Mouse (Mus musculus) kidney, embryonic 15.5 days (tissue): Measurements from ENCODE around the gene Gm48551. TPM values are rescaled to one million over a fixed set of nuclear protein-coding genes. Genes with fewer than 3 reads are reported as not detected.
A peak's percentile ranks its signal among the peaks of the same experiment; 100 is the strongest.

ENCODE experiments used
- ATAC-seq: fragments of 200-750 bp; cut with Nextera tagmentation; replicated peaks from 2 replicates; pipeline ENCODE4 v1.8.0; 2017; ENCODE audit warnings: moderate TSS enrichment; ENCODE audit not compliant: low FRiP score
- H3K27ac ChIP-seq: fragments of 300-500 bp; sonication (generic); 2 replicates; pipeline ENCODE4 v1.5.1; 2015; ENCODE audit warnings: mild to moderate bottlenecking, inconsistent platforms
- H3K27me3 ChIP-seq: fragments of 300-500 bp; sonication (generic); 2 replicates; pipeline ENCODE4 v1.6.1; 2015; ENCODE audit warnings: inconsistent platforms
- H3K36me3 ChIP-seq: fragments of 300-500 bp; sonication (generic); 2 replicates; pipeline ENCODE4 v1.6.1; 2015; ENCODE audit warnings: inconsistent platforms
- H3K4me1 ChIP-seq: fragments of 300-500 bp; sonication (generic); 2 replicates; pipeline ENCODE4 v1.6.1; 2015; ENCODE audit warnings: inconsistent platforms
- H3K4me2 ChIP-seq: fragments of 300-500 bp; sonication (generic); 2 replicates; pipeline ENCODE4 v1.6.1; 2015; ENCODE audit warnings: moderate library complexity, mild to moderate bottlenecking, inconsistent platforms
- H3K4me3 ChIP-seq: fragments of 300-500 bp; sonication (generic); replicated peaks from 2 replicates; pipeline ENCODE4 v1.5.1; 2015; ENCODE audit warnings: mild to moderate bottlenecking, inconsistent platforms
- H3K9ac ChIP-seq: fragments of 300-500 bp; sonication (generic); 2 replicates; pipeline ENCODE4 v1.6.1; 2015; ENCODE audit warnings: mild to moderate bottlenecking, inconsistent platforms
- H3K9me3 ChIP-seq: fragments of 300-500 bp; sonication (generic); replicated peaks from 2 replicates; pipeline ENCODE4 v1.6.1; 2016; ENCODE audit warnings: inconsistent platforms
- WGBS: fragments of 180-500 bp; shearing (Covaris S2); methylation state at CpG from one replicate; pipeline ENCODE4 v1.1.7; 2015; ENCODE audit warnings: mixed read lengths; 5-methylcytosine and 5-hydroxymethylcytosine counted together
- polyA plus RNA-seq: library from polyadenylated mRNA; unstranded; fragments of >200 nt; fragmentation: Nextera tagmentation; extraction: Ambion mirVana; gene quantifications from 2 replicates; pipeline ENCODE4 v1.2.1, GENCODE M21; 2015

The Gm48551 gene
- polyA plus RNA-seq, 1 experiment from 2014 or later = 4.1 TPM

DNA sequence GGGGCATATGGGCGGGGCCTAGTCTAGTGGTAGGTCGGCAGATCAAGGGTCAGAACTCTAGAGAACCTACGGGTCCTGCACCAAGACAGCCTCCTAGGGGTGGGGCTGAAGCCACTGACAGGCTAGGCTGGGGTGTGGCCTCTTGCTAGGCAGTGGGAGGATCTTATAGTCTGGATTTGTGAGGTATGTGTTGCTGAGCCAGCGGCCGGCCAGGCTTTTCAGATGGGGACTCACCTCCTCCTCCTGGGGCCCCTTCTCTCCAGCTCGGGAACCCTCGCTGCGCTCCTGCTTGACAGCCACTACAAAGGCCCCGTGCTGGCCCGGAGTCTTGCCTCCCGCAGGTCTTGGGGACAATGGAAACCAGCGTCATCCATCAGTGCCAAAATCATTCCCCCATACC lies 35.1 kb upstream of the Gm48551 start:
- 3% methylated on average over 12 of the region's 12 CpGs for WGBS
- no peak for ATAC-seq
- peaks cover 11% of the 10 kb centered on the region for H3K27me3 ChIP-seq
- peak overlapping the region; percentile 60 for H3K27ac ChIP-seq
- H3K4me3 ChIP-seq = peak overlapping the region; percentile 84
- H3K4me1 ChIP-seq = peaks cover 41% of the 10 kb centered on the region
- H3K4me2 ChIP-seq = peak overlapping the region; percentile 90
- peaks cover 24% of the 10 kb centered on the region for H3K36me3 ChIP-seq
- peak overlapping the region; percentile 80 for H3K9ac ChIP-seq
- no peaks in the 10 kb centered on the region for H3K9me3 ChIP-seq

DNA sequence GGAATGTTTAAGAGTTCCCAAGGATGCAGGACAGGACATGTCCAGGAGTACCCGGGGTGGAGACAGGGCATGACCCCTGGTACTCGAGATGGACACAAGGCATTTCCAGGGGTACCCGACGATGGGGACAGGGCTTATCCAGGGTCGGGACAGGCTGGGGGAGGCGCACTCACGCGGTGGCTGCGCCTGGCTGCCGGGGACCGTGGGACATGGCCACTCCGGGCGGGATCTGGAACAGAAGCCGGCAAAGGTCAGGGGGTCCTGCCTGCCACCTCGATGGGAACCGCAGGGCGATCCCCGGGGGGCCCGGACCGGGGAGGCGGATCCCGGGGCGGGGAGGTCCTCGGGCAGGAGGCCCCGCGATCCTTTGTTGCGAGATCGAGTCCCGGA lies 34.3 kb upstream of the Gm48551 start:
- H3K4me3 ChIP-seq = peak overlapping the region; percentile 84
- H3K27ac ChIP-seq = peak overlapping the region; percentile 81
- peaks cover 41% of the 10 kb centered on the region for H3K4me1 ChIP-seq
- H3K36me3 ChIP-seq = peaks cover 24% of the 10 kb centered on the region
- peak overlapping the region; percentile 90 for H3K4me2 ChIP-seq
- H3K27me3 ChIP-seq = peaks cover 3% of the 10 kb centered on the region; the same call in 1 of the 2 replicates
- under 1% methylated on average over 29 of the region's 29 CpGs for WGBS
- peak overlapping the region; percentile 80 for H3K9ac ChIP-seq
- ATAC-seq = peak; percentile 31
- no peaks in the 10 kb centered on the region for H3K9me3 ChIP-seq

DNA sequence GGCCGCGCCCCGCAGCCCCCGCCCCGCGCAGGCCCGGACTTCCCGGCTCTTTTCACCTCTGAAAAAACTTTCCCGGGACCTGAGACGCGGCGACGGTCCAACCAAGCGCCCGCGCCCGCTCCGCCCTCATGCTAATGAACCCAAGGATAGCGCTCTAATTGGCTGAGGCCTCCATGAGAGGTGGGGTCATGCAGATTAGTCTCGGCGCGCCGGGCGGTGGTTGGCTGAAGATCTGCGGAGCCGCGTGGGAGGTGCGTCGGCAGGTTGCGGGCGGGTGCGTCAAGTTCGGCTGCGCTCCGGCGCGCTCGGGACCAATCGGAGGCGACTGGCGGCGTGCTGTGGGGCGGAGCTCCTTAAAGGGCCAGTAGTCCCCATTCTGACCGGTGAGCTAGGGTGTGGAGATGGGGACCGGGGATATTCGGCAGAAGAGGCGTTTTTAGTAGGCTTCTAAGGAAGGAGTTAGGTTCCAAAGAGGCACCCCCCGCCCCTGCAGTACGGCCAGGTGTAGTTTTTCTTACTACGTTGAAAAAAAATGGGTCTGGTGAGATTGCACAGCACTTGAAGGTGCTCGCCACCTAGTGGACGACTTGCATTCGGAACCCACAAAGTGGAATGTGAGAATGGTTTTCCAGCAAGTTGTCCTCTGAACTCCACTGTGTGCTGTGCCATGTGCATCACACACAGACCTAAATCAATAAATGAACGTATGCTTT lies 33.8 kb upstream of the Gm48551 start, which contains the start of gene Hmg20b:
TSS of gene Hmg20b (minus strand) at position 130 of the 713 bp plus-strand sequence.
- whole genome bisulfite sequencing = under 1% methylated on average over 54 of the region's 54 CpGs
- Histone ChIP-seq H3K4me3 (peak within 1 kb of the TSS; percentile 84), H3K36me3 (peaks cover 22% of the 10 kb centered on the region), H3K4me2 (peak within 1 kb of the TSS; percentile 90), H3K27me3 (no peaks in the 10 kb centered on the region), H3K27ac (peak within 1 kb of the TSS; percentile 81), H3K9me3 (no peaks in the 10 kb centered on the region), H3K9ac (peak within 1 kb of the TSS; percentile 80), H3K4me1 (peaks cover 41% of the 10 kb centered on the region)
- peak; percentile 93 for ATAC-seq

DNA sequence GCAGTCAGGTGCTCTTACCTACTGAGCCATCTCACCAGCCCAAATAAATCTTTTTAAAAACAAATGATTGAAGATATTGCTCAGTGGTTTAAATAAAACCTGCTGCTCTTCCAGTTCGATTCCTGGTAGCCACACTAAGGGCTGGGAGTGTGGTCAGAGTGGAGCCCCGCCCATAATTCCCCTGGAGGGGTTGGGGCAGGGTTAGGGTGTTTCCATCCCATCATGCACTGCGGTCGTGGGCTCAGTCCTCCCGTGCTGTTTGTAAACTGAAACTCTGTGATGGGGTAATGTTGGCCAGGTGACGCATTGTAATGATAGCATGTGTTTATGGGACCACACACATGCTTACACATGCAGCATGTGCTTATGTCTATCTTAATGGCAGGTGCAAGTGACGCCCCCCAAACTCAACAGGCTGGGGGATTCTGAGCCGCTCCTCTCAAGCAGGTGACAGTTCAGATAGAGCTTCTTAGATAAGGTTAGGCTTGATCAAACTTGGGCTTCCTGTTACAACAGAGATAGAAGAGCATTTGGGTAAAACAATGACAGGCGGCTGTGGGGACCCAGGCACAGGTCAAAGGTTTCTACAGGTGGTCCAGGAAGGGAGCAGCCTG lies 32.5 kb upstream of the Gm48551 start:
- Histone ChIP-seq H3K9me3 (no peaks in the 10 kb centered on the region), H3K36me3 (peaks cover 17% of the 10 kb centered on the region), H3K4me2 (no peak overlapping the region), H3K4me1 (peaks cover 38% of the 10 kb centered on the region), H3K4me3 (no peak overlapping the region), H3K27me3 (no peaks in the 10 kb centered on the region), H3K27ac (no peak overlapping the region), H3K9ac (no peak overlapping the region)
- WGBS = 28% methylated on average over 9 of the region's 9 CpGs
- no peak for ATAC-seq

DNA sequence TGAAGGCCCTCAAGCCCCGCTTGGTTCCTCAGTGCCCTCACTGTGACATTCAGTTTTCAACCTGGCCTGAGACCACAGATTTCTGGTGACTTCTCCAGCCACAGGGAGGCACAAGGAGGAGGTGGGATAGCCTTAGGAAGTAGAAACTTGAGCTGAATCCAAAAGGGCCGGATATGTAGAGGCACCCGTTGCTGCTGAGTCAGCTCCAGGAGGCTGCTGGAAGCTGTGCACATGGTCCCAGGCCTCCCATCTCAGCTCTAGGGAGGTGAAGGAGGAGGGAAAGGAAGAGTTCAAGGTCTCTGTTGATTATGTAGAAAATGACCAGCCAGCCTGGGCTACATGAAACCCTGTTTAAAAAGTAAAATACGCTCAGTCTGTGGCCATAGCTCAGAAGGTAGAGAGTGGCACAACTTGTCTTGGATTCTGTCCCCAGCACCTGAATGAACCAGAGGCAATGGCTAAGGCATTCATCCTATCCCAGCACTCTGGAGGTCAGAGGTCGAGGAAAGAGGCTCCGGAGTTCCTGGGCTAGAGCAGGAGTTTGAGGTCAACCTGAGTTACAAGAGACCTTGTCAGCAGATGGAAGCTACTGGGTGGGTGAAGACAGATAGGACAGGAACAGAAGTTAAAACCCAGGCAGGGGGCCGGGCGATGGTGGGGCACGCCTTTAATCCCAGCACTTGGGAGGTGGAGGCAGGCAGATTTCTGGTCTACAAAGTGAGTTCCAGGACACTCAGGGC lies 29.4 kb upstream of the Gm48551 start:
- Histone ChIP-seq H3K27ac (no peak overlapping the region), H3K4me1 (peaks cover 39% of the 10 kb centered on the region), H3K36me3 (no peaks in the 10 kb centered on the region), H3K9me3 (no peaks in the 10 kb centered on the region), H3K27me3 (no peaks in the 10 kb centered on the region), H3K9ac (no peak overlapping the region), H3K4me2 (no peak overlapping the region), H3K4me3 (no peak overlapping the region)
- ATAC-seq = no peak
- 67% methylated on average over 9 of the region's 9 CpGs for WGBS

DNA sequence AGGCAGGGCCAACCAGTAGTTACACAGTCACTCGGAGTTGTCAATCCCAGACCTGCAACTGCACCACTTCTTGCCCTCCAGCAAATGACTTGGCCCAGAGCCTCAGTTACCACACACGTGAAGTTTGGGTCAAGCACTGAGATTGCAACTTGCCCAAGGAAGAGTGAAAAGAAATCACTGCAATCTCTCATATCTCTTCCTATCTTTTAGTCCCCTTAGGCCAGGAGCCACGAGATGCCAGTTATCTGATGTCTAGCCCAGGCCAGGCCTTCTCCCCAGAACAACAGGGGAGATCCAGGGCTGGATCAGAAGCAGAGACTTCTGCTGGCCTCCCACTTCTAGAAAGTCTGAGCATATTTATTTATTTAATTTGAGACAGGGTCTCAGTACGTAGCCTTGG lies 28.7 kb upstream of the Gm48551 start:
- ATAC-seq = no peak
- Histone ChIP-seq H3K4me2 (no peak overlapping the region), H3K9me3 (no peaks in the 10 kb centered on the region), H3K4me1 (peaks cover 44% of the 10 kb centered on the region), H3K36me3 (no peaks in the 10 kb centered on the region), H3K4me3 (no peak overlapping the region), H3K9ac (no peak overlapping the region), H3K27me3 (no peaks in the 10 kb centered on the region), H3K27ac (no peak overlapping the region)
- WGBS = 71% methylated on average over 4 of the region's 4 CpGs

DNA sequence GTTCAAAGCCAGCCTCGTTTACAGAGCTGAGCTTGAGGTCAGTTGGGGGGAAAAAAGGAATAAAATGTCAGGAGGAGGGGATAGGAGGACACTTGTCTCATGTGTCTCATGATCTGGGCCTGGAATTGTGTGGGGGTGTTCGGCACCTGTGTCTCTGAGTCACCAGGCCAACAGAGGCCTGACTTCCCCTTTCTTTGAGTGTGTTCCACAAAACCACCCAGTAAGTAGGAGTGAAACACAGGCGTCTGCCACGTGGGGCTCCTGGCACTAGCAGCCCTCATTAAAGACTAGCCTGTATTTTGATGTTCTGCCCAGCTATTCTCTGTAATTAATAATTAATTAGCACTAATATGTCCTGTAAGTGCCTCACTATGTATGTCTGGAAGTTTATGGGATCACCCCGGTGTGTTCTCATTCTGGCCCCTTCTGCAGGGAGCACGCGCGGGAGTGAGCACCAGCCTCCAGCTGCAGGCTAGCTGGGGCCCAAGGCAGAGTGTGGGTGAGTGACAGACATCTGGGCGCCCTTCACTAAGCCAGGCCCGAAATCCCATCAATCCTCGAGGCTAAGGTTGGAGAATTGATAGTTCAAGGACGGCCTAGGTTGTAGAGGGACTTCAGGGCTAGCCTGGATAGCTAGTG lies 27.8 kb upstream of the Gm48551 start:
- Histone ChIP-seq H3K36me3 (0 out of 2 replicates have a peak, but pooled peaks cover 4% of the 10 kb centered on the region), H3K27ac (peak overlapping the region; percentile 14; the same call in 1 of the 2 replicates), H3K9ac (no peak overlapping the region), H3K4me2 (peak overlapping the region; percentile 99), H3K4me1 (peaks cover 46% of the 10 kb centered on the region), H3K27me3 (no peaks in the 10 kb centered on the region), H3K4me3 (peak overlapping the region; percentile 86), H3K9me3 (no peaks in the 10 kb centered on the region)
- ATAC-seq = no peak
- 49% methylated on average over 12 of the region's 12 CpGs for WGBS

DNA sequence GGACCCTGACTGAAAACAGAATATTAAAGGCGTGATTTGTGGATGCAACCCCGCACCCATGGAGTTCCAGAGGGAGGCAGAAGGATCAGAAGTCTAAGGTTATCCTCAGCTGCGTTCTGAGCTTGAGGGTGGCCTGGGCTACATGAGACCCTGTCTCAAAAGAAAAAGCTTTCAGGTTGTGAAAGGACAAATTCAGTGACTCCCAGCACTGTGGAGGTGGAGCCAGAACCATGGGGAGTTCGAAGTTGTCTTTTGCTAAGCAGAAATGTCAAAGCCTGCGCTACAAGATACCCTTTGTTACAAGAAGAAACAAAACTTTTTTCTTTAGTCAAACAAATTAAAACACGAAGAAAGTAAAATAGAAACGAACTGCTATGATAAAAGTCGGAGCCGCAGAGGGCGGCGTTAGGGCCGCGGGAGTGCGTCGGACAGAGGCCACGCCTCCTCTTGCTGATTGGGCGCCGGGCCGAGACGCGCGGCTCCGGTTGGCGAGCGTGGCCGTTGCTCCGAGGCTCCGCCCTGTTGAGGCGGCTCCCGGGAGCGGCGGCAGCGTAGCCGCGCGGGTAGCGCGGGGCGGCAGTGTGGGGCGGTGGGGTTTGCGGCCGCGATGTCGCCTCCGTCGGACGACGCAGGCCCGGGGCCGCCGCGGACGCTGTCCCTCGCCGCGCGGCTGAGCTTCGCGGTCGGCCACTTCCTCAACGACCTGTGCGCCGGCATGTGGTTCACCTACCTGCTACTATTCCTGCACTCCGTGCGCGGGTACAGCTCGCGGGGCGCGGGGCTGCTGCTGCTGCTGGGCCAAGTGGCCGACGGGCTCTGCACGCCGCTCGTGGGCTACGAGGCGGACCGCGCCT lies 27.0 kb upstream of the Gm48551 start, which contains the start of gene Mfsd12:
TSS of gene Mfsd12 (plus strand) at position 501 of the 854 bp plus-strand sequence.
- Histone ChIP-seq H3K27me3 (no peaks in the 10 kb centered on the region), H3K27ac (peak within 1 kb of the TSS; percentile 43; the same call in 1 of the 2 replicates), H3K9me3 (no peaks in the 10 kb centered on the region), H3K4me3 (peak within 1 kb of the TSS; percentile 86), H3K4me1 (peaks cover 51% of the 10 kb centered on the region), H3K36me3 (0 out of 2 replicates have a peak, but pooled peaks cover 10% of the 10 kb centered on the region), H3K4me2 (peak within 1 kb of the TSS; percentile 99), H3K9ac (peak within 1 kb of the TSS; percentile 81)
- peak; percentile 87 for ATAC-seq
- WGBS = 2% methylated on average over 79 of the region's 79 CpGs

DNA sequence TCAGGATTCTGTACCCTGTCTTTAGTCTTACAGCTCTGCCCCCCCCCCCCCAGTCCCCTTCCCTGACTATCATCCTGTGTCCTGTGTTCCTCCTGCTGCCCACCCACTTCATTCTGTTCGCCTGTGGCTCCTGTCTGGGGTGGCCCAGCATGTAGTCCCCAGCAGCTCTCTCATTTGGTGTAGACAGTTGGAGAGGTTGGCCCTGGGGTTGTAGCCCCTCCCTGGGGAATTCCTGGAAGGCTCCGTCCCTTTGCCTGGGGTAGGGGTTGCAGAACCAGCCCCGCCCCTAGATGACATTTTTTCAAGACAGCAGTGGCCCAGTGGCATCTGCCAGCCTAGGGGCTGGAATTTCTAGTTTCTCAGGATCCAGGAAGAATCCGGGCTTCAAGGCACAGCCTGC lies 26.1 kb upstream of the Gm48551 start:
- H3K27ac ChIP-seq = 0 out of 2 replicates have a peak overlapping the region, but pooled peaks have one; percentile 43
- H3K9ac ChIP-seq = peak overlapping the region; percentile 81
- no peak for ATAC-seq

DNA sequence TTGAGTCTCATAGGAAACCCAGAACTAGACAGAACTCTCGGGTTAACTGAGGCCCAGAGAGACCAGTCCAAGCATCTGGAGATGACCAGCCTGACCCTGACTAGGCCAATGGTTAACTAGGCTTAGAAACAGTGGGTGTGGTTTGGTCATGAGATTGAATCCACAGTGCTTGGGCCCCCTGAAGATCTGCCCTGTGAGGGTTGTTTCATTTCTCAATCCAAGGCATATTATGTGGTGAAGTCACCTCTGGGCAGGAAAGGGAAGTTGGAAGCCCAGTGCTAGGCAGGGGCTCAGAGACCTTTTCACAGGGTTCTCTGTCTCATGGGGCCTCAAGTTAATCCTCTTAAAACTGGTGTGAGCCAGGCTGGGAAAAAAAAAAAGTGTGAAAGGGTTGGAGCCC lies 25.4 kb upstream of the Gm48551 start:
- Histone ChIP-seq H3K4me1 (peaks cover 67% of the 10 kb centered on the region), H3K27me3 (peaks cover 14% of the 10 kb centered on the region), H3K27ac (peak overlapping the region; percentile 43; the same call in 1 of the 2 replicates), H3K4me3 (peak overlapping the region; percentile 86), H3K36me3 (0 out of 2 replicates have a peak, but pooled peaks cover 10% of the 10 kb centered on the region), H3K9me3 (no peaks in the 10 kb centered on the region), H3K4me2 (peak overlapping the region; percentile 99), H3K9ac (0 out of 2 replicates have a peak overlapping the region, but pooled peaks have one; percentile 81)
- no peak for ATAC-seq
- 44% methylated on average over 1 of the region's 1 CpGs for whole genome bisulfite sequencing

More for the DNA sequence above, 26.1 kb upstream of the Gm48551 start:
- H3K4me3 ChIP-seq = peak overlapping the region; percentile 86
- 35% methylated on average over 4 of the region's 4 CpGs for WGBS
- no peaks in the 10 kb centered on the region for H3K9me3 ChIP-seq
- peaks cover 8% of the 10 kb centered on the region for H3K27me3 ChIP-seq
- peaks cover 61% of the 10 kb centered on the region for H3K4me1 ChIP-seq
- peak overlapping the region; percentile 99 for H3K4me2 ChIP-seq
- 0 out of 2 replicates have a peak, but pooled peaks cover 10% of the 10 kb centered on the region for H3K36me3 ChIP-seq
